Mouse (Mus musculus) forebrain, embryonic 15.5 days (tissue): Measurements from ENCODE around the gene Garnl3. TPM values are rescaled to one million over a fixed set of nuclear protein-coding genes. Genes with fewer than 3 reads are reported as not detected.

Experiments
- ATAC-seq: fragments of 200-750 bp; cut with Nextera tagmentation; replicated peaks from 2 replicates; pipeline ENCODE4 v1.8.0; 2017; ENCODE audit warnings: mild to moderate bottlenecking, moderate TSS enrichment, moderate library complexity
- H3K27ac ChIP-seq: fragments of 300-500 bp; sonication (generic); replicated peaks from 2 replicates; pipeline ENCODE4 v1.5.1; 2015; ENCODE audit warnings: mild to moderate bottlenecking, inconsistent platforms
- H3K27me3 ChIP-seq: fragments of 300-500 bp; sonication (generic); 2 replicates; pipeline ENCODE4 v1.6.1; 2015; ENCODE audit warnings: inconsistent platforms
- H3K36me3 ChIP-seq: fragments of 300-500 bp; sonication (generic); 2 replicates; pipeline ENCODE4 v1.6.1; 2015; ENCODE audit warnings: mild to moderate bottlenecking, inconsistent platforms
- H3K4me1 ChIP-seq: fragments of 300-500 bp; sonication (generic); 2 replicates; pipeline ENCODE4 v1.6.1; 2015; ENCODE audit warnings: inconsistent platforms
- H3K4me2 ChIP-seq: fragments of 300-500 bp; sonication (generic); replicated peaks from 2 replicates; pipeline ENCODE4 v1.6.1; 2015; ENCODE audit warnings: mild to moderate bottlenecking, inconsistent platforms
- H3K4me3 ChIP-seq: fragments of 300-500 bp; sonication (generic); 2 replicates; pipeline ENCODE4 v1.5.1; 2015; ENCODE audit warnings: mild to moderate bottlenecking, inconsistent platforms
- H3K9ac ChIP-seq: fragments of 300-500 bp; sonication (generic); replicated peaks from 2 replicates; pipeline ENCODE4 v1.6.1; 2015; ENCODE audit warnings: mild to moderate bottlenecking, inconsistent platforms
- H3K9me3 ChIP-seq: fragments of 300-500 bp; sonication (generic); 2 replicates; pipeline ENCODE4 v1.6.1; 2016; ENCODE audit warnings: inconsistent platforms
- WGBS: fragments of 180-500 bp; shearing (Covaris S2); methylation state at CpG from one replicate; pipeline ENCODE4 v1.1.7; 2015; ENCODE audit warnings: mixed read lengths; 5-methylcytosine and 5-hydroxymethylcytosine counted together
- polyA plus RNA-seq: library from polyadenylated mRNA; unstranded; fragments of >200 nt; fragmentation: Nextera tagmentation; extraction: Ambion mirVana; gene quantifications from 2 replicates; pipeline ENCODE4 v1.2.1, GENCODE M21; 2015

The Garnl3 gene
- polyA plus RNA-seq, 1 experiment from 2014 or later: 28.1 TPM

- Histone ChIP-seq H3K36me3 (peaks cover 21% of the 10 kb centered on the region; the same call in 1 of the 2 replicates), H3K9ac (no peak overlapping the region), H3K27ac (no peak overlapping the region), H3K27me3 (no peaks in the 10 kb centered on the region), H3K4me2 (no peak overlapping the region), H3K4me1 (no peaks in the 10 kb centered on the region), H3K9me3 (no peaks in the 10 kb centered on the region), H3K4me3 (no peak overlapping the region)
- WGBS: 71% methylated on average over 2 of the region's 2 CpGs
- no peak for ATAC-seq
Observed at GRCm38 (mm10) chr2:33143292-33143691, 11.8 kb upstream of the Garnl3 start.

DNA sequence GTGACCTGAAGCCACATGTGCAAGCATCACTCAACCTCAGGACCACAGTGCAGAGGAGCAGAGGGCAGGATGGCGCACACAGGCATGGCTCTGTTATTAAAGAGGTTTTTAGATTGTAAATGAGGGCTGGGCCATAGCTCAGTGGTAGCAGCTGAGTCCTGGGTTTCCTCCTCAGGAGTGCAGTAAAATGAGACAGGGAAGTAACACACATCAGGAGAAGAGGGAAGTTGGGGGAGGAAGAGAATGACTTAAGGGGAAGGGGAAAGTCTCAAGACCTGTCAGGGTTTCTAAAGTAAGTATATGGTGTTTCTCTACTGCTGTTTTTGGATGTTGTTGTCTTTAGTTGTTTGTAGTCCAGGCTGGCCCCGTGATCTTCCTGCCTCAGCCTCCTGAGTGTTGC lies 7.0 kb upstream of the Garnl3 start:
- Histone ChIP-seq H3K9ac (no peak overlapping the region), H3K36me3 (peaks cover 22% of the 10 kb centered on the region; the same call in 1 of the 2 replicates), H3K4me1 (no peaks in the 10 kb centered on the region), H3K4me3 (no peak overlapping the region), H3K9me3 (no peaks in the 10 kb centered on the region), H3K27ac (no peak overlapping the region), H3K4me2 (no peak overlapping the region), H3K27me3 (no peaks in the 10 kb centered on the region)
- no peak for ATAC-seq
- WGBS: 97% methylated on average over 2 of the region's 2 CpGs

DNA sequence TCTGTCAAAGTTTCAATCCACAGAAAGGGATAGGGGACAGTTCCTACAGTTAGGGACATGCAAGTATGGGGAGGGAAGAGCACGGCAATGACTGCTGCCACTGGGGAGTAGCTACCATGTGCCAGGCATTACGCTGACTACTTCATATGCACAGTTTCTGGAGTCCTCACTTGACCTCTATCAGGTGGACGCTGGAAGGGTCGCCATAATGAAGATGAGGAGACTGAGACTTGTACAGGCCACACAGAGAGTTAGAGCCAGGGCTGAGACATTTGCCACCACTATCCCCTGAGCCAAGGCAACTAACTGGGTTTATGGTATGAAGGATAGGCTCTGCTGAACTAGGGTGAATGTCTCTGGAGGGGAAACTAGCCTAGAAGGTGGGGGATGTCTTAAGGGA lies 6.3 kb upstream of the Garnl3 start:
- H3K4me2 ChIP-seq: no peak overlapping the region
- peaks cover 22% of the 10 kb centered on the region; the same call in 1 of the 2 replicates for H3K36me3 ChIP-seq
- no peaks in the 10 kb centered on the region for H3K27me3 ChIP-seq
- H3K9me3 ChIP-seq: no peaks in the 10 kb centered on the region
- no peak for ATAC-seq
- 89% methylated on average over 4 of the region's 4 CpGs for WGBS
- H3K4me3 ChIP-seq: no peak overlapping the region
- no peak overlapping the region for H3K27ac ChIP-seq
- no peaks in the 10 kb centered on the region for H3K4me1 ChIP-seq
- no peak overlapping the region for H3K9ac ChIP-seq

DNA sequence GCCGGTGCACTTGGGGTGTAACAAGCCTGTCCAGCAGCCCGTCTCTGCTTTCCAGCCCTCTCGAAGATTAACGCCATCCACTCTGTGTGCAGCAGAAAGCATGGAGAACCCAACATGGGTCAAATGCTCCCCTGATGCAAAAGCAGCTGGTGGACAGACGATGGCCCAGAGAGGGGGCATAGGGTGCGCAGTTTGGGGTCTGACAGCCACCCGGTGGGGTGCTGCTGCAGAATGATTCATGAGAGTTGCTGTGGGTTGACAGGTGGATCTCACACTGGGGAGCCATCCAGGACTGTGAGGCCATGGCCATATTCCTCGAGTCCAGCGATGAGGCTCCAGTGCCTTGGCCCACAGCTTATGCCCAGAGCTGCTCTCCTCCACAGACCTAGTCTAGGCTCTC lies 5.8 kb upstream of the Garnl3 start:
- Histone ChIP-seq H3K4me1 (no peaks in the 10 kb centered on the region), H3K9ac (no peak overlapping the region), H3K36me3 (peaks cover 22% of the 10 kb centered on the region; the same call in 1 of the 2 replicates), H3K4me3 (no peak overlapping the region), H3K9me3 (no peaks in the 10 kb centered on the region), H3K27ac (no peak overlapping the region), H3K27me3 (no peaks in the 10 kb centered on the region), H3K4me2 (no peak overlapping the region)
- WGBS: 91% methylated on average over 9 of the region's 9 CpGs
- ATAC-seq: no peak

GRCm38 (mm10) chr2:33136366-33136765 lies 4.9 kb upstream of the Garnl3 start:
- no peak overlapping the region for H3K4me2 ChIP-seq
- no peak overlapping the region for H3K9ac ChIP-seq
- no peaks in the 10 kb centered on the region for H3K9me3 ChIP-seq
- H3K27ac ChIP-seq: no peak overlapping the region
- H3K36me3 ChIP-seq: peaks cover 22% of the 10 kb centered on the region; the same call in 1 of the 2 replicates
- H3K27me3 ChIP-seq: no peaks in the 10 kb centered on the region
- peaks cover 4% of the 10 kb centered on the region; the same call in 1 of the 2 replicates for H3K4me1 ChIP-seq
- 95% methylated on average over 6 of the region's 6 CpGs for WGBS
- ATAC-seq: no peak
- no peak overlapping the region for H3K4me3 ChIP-seq

DNA sequence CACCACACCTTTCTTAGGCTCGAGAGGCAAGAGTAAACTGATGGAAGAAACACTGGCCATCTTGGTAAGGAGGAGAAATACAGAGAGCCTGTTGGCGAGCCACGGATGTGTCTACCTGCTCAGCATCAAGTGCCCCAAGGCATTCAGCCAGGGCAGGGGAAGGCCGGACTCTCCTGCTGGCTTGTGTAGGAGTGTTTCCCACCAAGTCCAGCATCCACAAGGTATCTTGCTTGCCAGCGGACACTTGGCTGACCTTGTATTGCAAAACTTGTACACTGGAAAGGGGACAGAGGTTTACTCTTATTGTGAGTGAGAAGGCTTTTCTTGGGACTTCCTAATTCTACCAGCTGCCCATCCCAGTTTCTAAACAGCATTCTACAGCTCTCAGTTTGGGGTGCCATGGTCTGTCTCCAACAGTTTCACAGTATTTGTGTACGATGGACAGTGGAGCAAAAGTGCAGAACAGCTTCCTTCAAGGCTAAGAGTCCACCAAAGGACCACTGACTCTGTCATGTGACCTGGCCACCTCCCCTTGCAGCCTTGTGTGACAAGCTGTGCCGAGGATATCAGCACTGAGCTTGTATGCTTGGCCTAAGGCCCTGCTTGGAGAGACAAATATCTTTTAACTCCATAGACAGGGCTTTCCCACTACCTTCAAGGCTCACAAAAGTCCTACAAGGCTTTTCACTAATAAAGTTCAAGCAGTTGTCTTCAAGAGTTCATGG lies 3.5 kb upstream of the Garnl3 start:
- Histone ChIP-seq H3K36me3 (peaks cover 22% of the 10 kb centered on the region; the same call in 1 of the 2 replicates), H3K27ac (no peak overlapping the region), H3K27me3 (no peaks in the 10 kb centered on the region), H3K9me3 (no peaks in the 10 kb centered on the region), H3K4me1 (peaks cover 11% of the 10 kb centered on the region), H3K4me2 (no peak overlapping the region), H3K9ac (no peak overlapping the region), H3K4me3 (no peak overlapping the region)
- WGBS: 82% methylated on average over 7 of the region's 7 CpGs
- no peak for ATAC-seq

DNA sequence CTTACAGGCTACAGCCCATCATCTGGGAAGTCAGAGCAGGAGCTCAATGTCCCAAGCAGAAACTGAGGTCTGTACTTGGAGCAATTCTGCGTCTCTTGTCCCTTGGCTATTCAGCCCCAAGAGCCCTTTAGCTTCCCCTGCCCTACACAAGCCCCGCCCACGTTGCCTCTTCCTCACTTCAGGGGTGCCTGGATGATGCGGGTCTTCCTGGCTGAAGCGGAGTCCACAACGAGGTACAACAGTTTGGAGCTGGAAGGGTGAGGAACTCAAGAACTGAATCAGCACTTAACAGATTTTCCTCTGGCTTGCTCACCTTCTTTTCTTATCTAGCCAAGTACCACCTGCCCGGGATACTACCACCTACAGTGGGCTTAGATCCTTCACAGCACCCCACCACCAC lies 852 bp upstream of the Garnl3 start:
- peaks cover 7% of the 10 kb centered on the region; the same call in 1 of the 2 replicates for H3K36me3 ChIP-seq
- ATAC-seq: no peak
- no peak overlapping the region for H3K4me3 ChIP-seq
- H3K27me3 ChIP-seq: 0 out of 2 replicates have a peak, but pooled peaks cover 4% of the 10 kb centered on the region
- no peak overlapping the region for H3K9ac ChIP-seq
- no peak overlapping the region for H3K4me2 ChIP-seq
- 4% methylated on average over 7 of the region's 7 CpGs for WGBS
- no peak overlapping the region for H3K27ac ChIP-seq
- H3K9me3 ChIP-seq: no peaks in the 10 kb centered on the region
- H3K4me1 ChIP-seq: peaks cover 23% of the 10 kb centered on the region

- peak overlapping the region; percentile 72 for H3K9ac ChIP-seq
- under 1% methylated on average over 52 of the region's 55 CpGs for WGBS
- peak overlapping the region; percentile 46; the same call in 1 of the 2 replicates for H3K27ac ChIP-seq
- no peaks in the 10 kb centered on the region for H3K9me3 ChIP-seq
- peak overlapping the region; percentile 67 for H3K4me3 ChIP-seq
- peaks cover 1% of the 10 kb centered on the region; the same call in 1 of the 2 replicates for H3K36me3 ChIP-seq
- H3K4me1 ChIP-seq: peaks cover 23% of the 10 kb centered on the region
- ATAC-seq: peak; percentile 90
- H3K4me2 ChIP-seq: peak overlapping the region; percentile 98
- H3K27me3 ChIP-seq: 0 out of 2 replicates have a peak, but pooled peaks cover 4% of the 10 kb centered on the region
Observed at GRCm38 (mm10) chr2:33130526-33131483, 649 bp downstream of the Garnl3 start.

- Histone ChIP-seq H3K9ac (peak overlapping the region; percentile 72), H3K4me1 (peaks cover 23% of the 10 kb centered on the region), H3K4me3 (peak overlapping the region; percentile 67), H3K36me3 (no peaks in the 10 kb centered on the region), H3K4me2 (peak overlapping the region; percentile 98), H3K27ac (peak overlapping the region; percentile 46; the same call in 1 of the 2 replicates), H3K27me3 (0 out of 2 replicates have a peak, but pooled peaks cover 4% of the 10 kb centered on the region), H3K9me3 (no peaks in the 10 kb centered on the region)
- under 1% methylated on average over 33 of the region's 33 CpGs for WGBS
- peak; percentile 53 for ATAC-seq
Observed at GRCm38 (mm10) chr2:33130141-33130525, 1.3 kb downstream of the Garnl3 start.

GRCm38 (mm10) chr2:33129696-33130095 lies 1.8 kb downstream of the Garnl3 start:
- peak overlapping the region; percentile 67 for H3K4me3 ChIP-seq
- H3K4me2 ChIP-seq: peak overlapping the region; percentile 98
- peaks cover 23% of the 10 kb centered on the region for H3K4me1 ChIP-seq
- WGBS: 3% methylated on average over 10 of the region's 10 CpGs
- H3K36me3 ChIP-seq: no peaks in the 10 kb centered on the region
- H3K9ac ChIP-seq: peak overlapping the region; percentile 72
- 0 out of 2 replicates have a peak, but pooled peaks cover 4% of the 10 kb centered on the region for H3K27me3 ChIP-seq
- no peak for ATAC-seq
- no peaks in the 10 kb centered on the region for H3K9me3 ChIP-seq
- H3K27ac ChIP-seq: no peak overlapping the region

DNA sequence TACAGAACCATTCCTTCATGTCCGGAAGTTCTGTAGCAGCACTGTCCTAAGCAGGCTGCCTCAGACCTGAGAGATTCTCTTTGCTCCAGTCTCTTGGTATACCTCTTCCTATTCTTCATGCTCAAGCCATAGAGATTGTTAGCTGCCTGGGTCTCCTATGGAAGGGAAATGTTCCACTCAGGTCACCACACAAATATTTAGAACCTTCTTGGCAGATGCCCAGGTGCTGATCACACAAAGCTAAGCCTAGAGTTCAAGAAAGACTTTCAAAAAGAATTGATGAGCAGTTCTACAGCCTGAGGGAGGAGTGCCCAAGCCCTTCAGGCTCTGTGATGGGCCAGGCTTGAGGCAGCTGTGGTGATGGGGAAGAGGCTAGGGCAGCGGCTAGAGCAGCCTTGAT lies 2.4 kb downstream of the Garnl3 start:
- Histone ChIP-seq H3K4me3 (peak overlapping the region; percentile 67), H3K27me3 (0 out of 2 replicates have a peak, but pooled peaks cover 4% of the 10 kb centered on the region), H3K36me3 (no peaks in the 10 kb centered on the region), H3K9me3 (no peaks in the 10 kb centered on the region), H3K4me2 (peak overlapping the region; percentile 98), H3K4me1 (peaks cover 23% of the 10 kb centered on the region), H3K9ac (peak overlapping the region; percentile 72; the same call in 1 of the 2 replicates), H3K27ac (no peak overlapping the region)
- ATAC-seq: no peak
- 76% methylated on average over 2 of the region's 2 CpGs for WGBS

- Histone ChIP-seq H3K4me2 (no peak overlapping the region), H3K36me3 (no peaks in the 10 kb centered on the region), H3K27ac (no peak overlapping the region), H3K9ac (no peak overlapping the region), H3K27me3 (0 out of 2 replicates have a peak, but pooled peaks cover 4% of the 10 kb centered on the region), H3K4me1 (peaks cover 23% of the 10 kb centered on the region), H3K9me3 (no peaks in the 10 kb centered on the region), H3K4me3 (no peak overlapping the region)
- WGBS: 59% methylated on average over 2 of the region's 2 CpGs
- ATAC-seq: no peak
Observed at GRCm38 (mm10) chr2:33127271-33127670, 4.2 kb downstream of the Garnl3 start.
